Mouse (Mus musculus) neutrophil, adult 5-6 weeks (primary cell): ENCODE results near the gene Smarca4. TPM values are rescaled to one million over a fixed set of nuclear protein-coding genes. Genes with fewer than 3 reads are reported as not detected.

Source experiments
- ATAC-seq: fragments of 151-379, 151-347 bp; 2 replicates; pipeline ENCODE4 v1.8.0; 2017; ENCODE audit warnings: mild to moderate bottlenecking, moderate TSS enrichment; ENCODE audit not compliant: insufficient number of reproducible peaks, poor library complexity, low FRiP score, severe bottlenecking; ENCODE audit errors: extremely low read depth
- total RNA-seq: library from RNA; stranded (forward); fragments of 200-1000 nt; gene quantifications from 2 replicates; pipeline ENCODE4 v1.2.3, GENCODE M21; 2017

Gene Smarca4
- total RNA-seq, 1 experiment from 2014 or later, result 70.4 TPM

GRCm38 (mm10) chr9:21735126-21735525, 119.2 kb downstream of the Smarca4 start:
- no peak for ATAC-seq

- ATAC-seq, result no peak
Measured at GRCm38 (mm10) chr9:21736580-21736979, 120.6 kb downstream of the Smarca4 start.

DNA sequence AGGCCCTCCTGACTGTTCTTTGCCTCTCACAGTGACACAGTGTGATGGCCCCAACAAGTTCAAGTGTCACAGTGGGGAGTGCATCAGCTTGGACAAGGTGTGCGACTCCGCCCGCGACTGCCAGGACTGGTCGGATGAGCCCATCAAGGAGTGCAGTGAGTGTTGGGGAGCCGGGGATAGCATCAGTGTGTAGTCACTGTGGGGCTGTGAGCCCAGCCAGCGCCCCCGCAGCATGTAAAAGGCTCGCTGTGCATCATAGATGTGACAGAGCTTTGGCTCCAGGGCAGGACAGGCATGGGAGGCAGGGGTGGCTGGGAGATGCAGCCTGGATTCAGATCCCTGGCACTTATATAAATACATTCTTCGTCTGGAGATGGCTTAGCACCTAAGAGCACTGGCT, 121.2 kb downstream of the Smarca4 start:
- ATAC-seq, result no peak

GRCm38 (mm10) chr9:21738776-21739175, 122.8 kb downstream of the Smarca4 start:
- no peak; the same call in 1 of the 2 replicates for ATAC-seq

- ATAC-seq, result no peak
Measured at GRCm38 (mm10) chr9:21740427-21740826, 124.5 kb downstream of the Smarca4 start.

DNA sequence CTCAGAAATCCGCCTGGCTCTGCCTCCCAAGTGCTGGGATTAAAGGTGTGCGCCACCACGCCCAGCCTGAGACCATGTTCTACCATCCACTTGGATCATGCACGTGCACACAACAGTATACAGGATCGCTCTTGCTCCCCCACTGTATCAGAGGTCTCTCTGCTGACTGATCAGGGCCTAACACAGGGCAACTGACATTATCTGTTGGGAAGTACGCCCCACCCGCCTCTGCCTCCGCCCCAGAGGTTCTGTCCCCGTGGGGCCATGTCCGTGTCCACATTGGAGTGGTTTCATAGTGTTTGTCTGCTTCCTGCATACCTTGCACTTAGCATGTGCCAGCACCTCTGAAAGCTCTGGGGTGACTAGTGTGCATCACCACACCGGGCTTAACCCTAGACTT, 125.5 kb downstream of the Smarca4 start:
- no peak for ATAC-seq

- no peak for ATAC-seq
Measured at GRCm38 (mm10) chr9:21747238-21747774, 131.3 kb downstream of the Smarca4 start.

DNA sequence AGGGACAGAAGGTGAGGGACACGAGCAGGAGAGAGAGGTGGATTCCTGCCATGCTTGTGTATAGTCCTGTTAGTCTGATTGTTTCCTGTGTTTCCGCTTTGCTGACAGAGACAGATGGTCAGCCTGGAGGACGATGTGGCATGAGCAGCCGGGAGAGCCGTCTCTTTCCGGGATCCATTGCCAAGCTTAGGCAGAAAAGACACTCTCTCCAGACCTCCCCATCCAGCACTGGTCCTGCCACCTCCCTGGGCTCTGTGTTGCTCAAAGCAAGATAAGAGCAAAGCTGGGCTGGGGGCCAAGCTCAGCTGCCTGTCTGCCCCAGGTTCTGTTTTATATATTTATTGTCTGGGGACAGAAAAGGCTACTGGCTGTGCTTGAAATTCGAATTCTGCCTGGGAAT, 132.1 kb downstream of the Smarca4 start:
- ATAC-seq, result no peak

- no peak for ATAC-seq
Measured at GRCm38 (mm10) chr9:21748491-21748890, 132.5 kb downstream of the Smarca4 start.

DNA sequence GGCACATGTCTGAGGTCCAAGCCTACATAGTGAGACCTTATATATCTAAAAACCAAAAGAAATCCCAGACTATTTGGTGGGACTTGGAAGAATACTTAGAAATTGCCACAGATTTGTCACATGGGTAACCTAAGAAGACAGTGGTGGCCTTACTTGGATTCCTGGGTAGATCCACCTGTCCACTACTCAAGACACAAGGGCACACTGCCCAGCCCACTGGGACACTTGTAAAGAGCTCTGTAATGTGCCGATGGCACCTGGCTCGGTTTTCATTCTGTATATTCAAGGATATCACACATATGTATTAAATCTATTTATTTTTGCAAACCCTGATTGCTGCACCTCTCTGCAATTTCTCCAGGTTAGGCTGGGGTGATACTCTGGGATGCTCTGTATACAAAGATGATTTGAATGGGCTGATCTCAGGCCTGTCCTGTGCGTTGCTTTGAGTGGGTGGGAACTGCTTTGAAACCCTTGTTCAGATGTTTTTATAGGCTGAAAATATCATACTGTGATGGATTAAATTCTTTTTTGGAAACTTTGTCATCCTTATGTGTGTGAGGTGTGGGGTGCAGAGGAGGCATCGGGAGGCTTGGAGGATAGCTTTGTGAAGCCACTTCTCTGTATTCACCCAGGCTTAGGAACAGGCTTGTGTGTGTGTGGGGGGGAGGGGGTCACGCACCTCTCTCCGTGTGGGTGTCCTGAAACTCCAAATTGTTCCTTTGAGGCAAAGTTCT, 133.6 kb downstream of the Smarca4 start:
- ATAC-seq, result no peak

- no peak for ATAC-seq
Measured at GRCm38 (mm10) chr9:21750370-21750769, 134.4 kb downstream of the Smarca4 start.

DNA sequence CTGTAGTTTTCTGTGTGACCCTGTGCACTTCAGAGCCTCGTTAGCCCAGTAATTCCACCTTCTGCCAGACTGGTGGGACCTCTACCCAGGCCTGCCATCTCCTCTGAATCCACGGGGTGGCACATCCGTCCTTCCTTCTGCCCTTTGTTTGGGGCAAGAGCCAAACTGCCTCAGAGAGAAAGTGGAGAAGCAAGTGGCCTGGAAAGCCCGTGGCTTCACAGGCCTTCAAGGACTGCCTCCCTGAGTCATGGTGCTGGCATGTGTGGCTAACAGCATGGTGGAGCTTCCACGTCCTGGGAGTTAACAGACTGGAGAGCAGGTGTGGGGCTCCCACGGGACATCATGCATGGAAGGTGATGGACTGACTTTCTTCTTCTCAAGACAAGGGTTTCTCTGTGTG, 135.4 kb downstream of the Smarca4 start:
- no peak for ATAC-seq

- no peak for ATAC-seq
Measured at GRCm38 (mm10) chr9:21752252-21752792, 136.4 kb downstream of the Smarca4 start.

Other genes with a start within 250 kb of the Smarca4 start
- gene Ilf3, start 248.3 kb upstream of the Smarca4 start, total RNA-seq, result 58.2 and 67.9 TPM in 2 replicates
- gene Qtrt1, start 204.3 kb upstream of the Smarca4 start, total RNA-seq, result 19.4 and 22.7 TPM in 2 replicates
- gene Dnm2, start 191.3 kb upstream of the Smarca4 start, total RNA-seq, result 318 and 340 TPM in 2 replicates
- 4.4 and 5.3 TPM in 2 replicates for gene Tmed1, start 105.9 kb upstream of the Smarca4 start, total RNA-seq
- gene AB124611, start 90.0 kb upstream of the Smarca4 start, total RNA-seq, result 333 and 359 TPM in 2 replicates
- gene Carm1, start 69.3 kb upstream of the Smarca4 start, total RNA-seq, result 17.6 and 18.3 TPM in 2 replicates
- 23.7 and 28.5 TPM in 2 replicates for gene Timm29, start 23.4 kb upstream of the Smarca4 start, total RNA-seq
- gene Yipf2, start 23.3 kb upstream of the Smarca4 start, total RNA-seq, result 8.1 and 11.1 TPM in 2 replicates
- gene Ldlr, start 107.3 kb downstream of the Smarca4 start, total RNA-seq, result 8.6 and 10.0 TPM in 2 replicates
- 2.7 and 5.2 TPM in 2 replicates for gene Spc24, start 144.1 kb downstream of the Smarca4 start, total RNA-seq
- gene Kank2, start 182.6 kb downstream of the Smarca4 start, total RNA-seq, result 0.23 TPM in 1 of 2 replicates, not detected in the other
- not detected in 2 replicates for gene Angptl8, start 219.3 kb downstream of the Smarca4 start, total RNA-seq
- gene Dock6, start 236.5 kb downstream of the Smarca4 start, total RNA-seq, result 1.2 and 3.3 TPM in 2 replicates